Mouse (Mus musculus) hindbrain, embryonic 16.5 days (tissue): ENCODE measurements around the gene Rtn3. TPM values are rescaled to one million over a fixed set of nuclear protein-coding genes. Genes with fewer than 3 reads are reported as not detected.
"Not testable (repeated sequence)": the region's sequence is repeated elsewhere in the genome, so short reads cannot be mapped to it uniquely, and the experiment has no call there.

ENCODE experiments used
- ATAC-seq: fragments of 200-750 bp; cut with Nextera tagmentation; 2 replicates; pipeline ENCODE4 v1.8.0; 2017; ENCODE audit warnings: moderate TSS enrichment, moderate library complexity
- H3K27ac ChIP-seq: fragments of 300-500 bp; sonication (generic); 2 replicates; pipeline ENCODE4 v1.5.1; 2014; ENCODE audit warnings: low read depth, mild to moderate bottlenecking, control low read depth, low read length, moderate library complexity
- H3K27me3 ChIP-seq: fragments of 300-500 bp; sonication (generic); replicated peaks from 2 replicates; pipeline ENCODE4 v1.6.1; 2014; ENCODE audit warnings: low read length; ENCODE audit not compliant: control insufficient read depth, insufficient read depth
- H3K36me3 ChIP-seq: fragments of 300-500 bp; sonication (generic); 2 replicates; pipeline ENCODE4 v1.6.1; 2014; ENCODE audit warnings: mild to moderate bottlenecking, low read length, moderate library complexity, mixed read lengths; ENCODE audit not compliant: control insufficient read depth, insufficient read depth
- H3K4me1 ChIP-seq: fragments of 300-500 bp; sonication (generic); 2 replicates; pipeline ENCODE4 v1.6.1; 2014; ENCODE audit warnings: low read depth, low read length; ENCODE audit not compliant: control insufficient read depth, insufficient read depth
- H3K4me2 ChIP-seq: fragments of 300-500 bp; sonication (generic); 2 replicates; pipeline ENCODE4 v1.6.1; 2014; ENCODE audit warnings: mild to moderate bottlenecking, low read length, control low read depth, moderate library complexity
- H3K4me3 ChIP-seq: fragments of 300-500 bp; sonication (generic); 2 replicates; pipeline ENCODE4 v1.5.1; 2014; ENCODE audit warnings: mild to moderate bottlenecking, low read length, control low read depth, moderate library complexity
- H3K9ac ChIP-seq: fragments of 300-500 bp; sonication (generic); 2 replicates; pipeline ENCODE4 v1.6.1; 2014; ENCODE audit warnings: low read depth, mild to moderate bottlenecking, control low read depth, low read length, moderate library complexity
- H3K9me3 ChIP-seq: fragments of 300-500 bp; sonication (generic); 2 replicates; pipeline ENCODE4 v1.6.1; 2014; ENCODE audit warnings: mild to moderate bottlenecking, low read length, moderate library complexity; ENCODE audit not compliant: control insufficient read depth
- WGBS: fragments of 180-500 bp; shearing (Covaris S2); extraction: QIAGEN DNeasy Blood & Tissue Kit; methylation state at CpG from one replicate; pipeline ENCODE4 v1.1.7; 2014; 5-methylcytosine and 5-hydroxymethylcytosine counted together
- polyA plus RNA-seq: library from polyadenylated mRNA; unstranded; fragments of >200 nt; fragmentation: Nextera tagmentation; extraction: Ambion mirVana; gene quantifications from 2 replicates; pipeline ENCODE4 v1.2.1, GENCODE M21; 2015

Gene Rtn3
- polyA plus RNA-seq, 1 experiment from 2014 or later = 693 TPM

GRCm38 (mm10) chr19:7412361-7412760, 70.7 kb downstream of the Rtn3 start:
- no peaks in the 10 kb centered on the region for H3K9me3 ChIP-seq
- ATAC-seq = no peak
- no peak overlapping the region for H3K4me2 ChIP-seq
- H3K9ac ChIP-seq = no peak overlapping the region
- H3K4me3 ChIP-seq = no peak overlapping the region
- no peaks in the 10 kb centered on the region for H3K27me3 ChIP-seq
- no peak overlapping the region for H3K27ac ChIP-seq
- H3K36me3 ChIP-seq = no peaks in the 10 kb centered on the region
- peaks cover 9% of the 10 kb centered on the region for H3K4me1 ChIP-seq
- WGBS = 52% methylated on average over 2 of the region's 2 CpGs

GRCm38 (mm10) chr19:7404623-7405229, 78.4 kb downstream of the Rtn3 start:
- Histone ChIP-seq H3K36me3 (no peaks in the 10 kb centered on the region), H3K27ac (no peak overlapping the region), H3K27me3 (no peaks in the 10 kb centered on the region), H3K9me3 (no peaks in the 10 kb centered on the region), H3K4me3 (no peak overlapping the region), H3K4me1 (no peaks in the 10 kb centered on the region), H3K4me2 (no peak overlapping the region), H3K9ac (no peak overlapping the region)
- WGBS = 55% methylated on average over 9 of the region's 9 CpGs
- no peak for ATAC-seq

DNA sequence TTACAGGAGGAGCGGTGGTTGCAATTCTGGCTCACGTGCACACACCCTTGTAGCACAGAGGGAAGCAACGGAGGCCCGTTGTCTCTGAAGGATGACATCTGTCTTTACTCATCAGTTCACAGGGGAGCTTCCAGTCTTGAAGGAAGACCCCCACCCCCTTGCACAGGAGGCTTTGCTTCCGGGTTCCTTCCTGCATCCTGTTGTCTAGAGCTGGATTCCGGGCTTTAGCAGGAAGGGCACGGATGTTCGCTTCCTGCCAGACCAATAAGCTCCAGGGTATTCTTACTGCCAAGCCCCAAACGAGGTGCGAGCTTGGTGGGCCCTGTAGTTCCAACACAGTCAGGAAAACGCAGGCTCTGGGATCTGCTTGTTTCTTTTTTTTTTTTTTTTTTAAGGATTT, 82.4 kb downstream of the Rtn3 start:
- Histone ChIP-seq H3K36me3 (no peaks in the 10 kb centered on the region), H3K27me3 (no peaks in the 10 kb centered on the region), H3K27ac (no peak overlapping the region), H3K4me3 (no peak overlapping the region), H3K4me1 (no peaks in the 10 kb centered on the region), H3K9ac (no peak overlapping the region), H3K4me2 (no peak overlapping the region), H3K9me3 (no peaks in the 10 kb centered on the region)
- no peak for ATAC-seq
- 72% methylated on average over 11 of the region's 11 CpGs for WGBS

DNA sequence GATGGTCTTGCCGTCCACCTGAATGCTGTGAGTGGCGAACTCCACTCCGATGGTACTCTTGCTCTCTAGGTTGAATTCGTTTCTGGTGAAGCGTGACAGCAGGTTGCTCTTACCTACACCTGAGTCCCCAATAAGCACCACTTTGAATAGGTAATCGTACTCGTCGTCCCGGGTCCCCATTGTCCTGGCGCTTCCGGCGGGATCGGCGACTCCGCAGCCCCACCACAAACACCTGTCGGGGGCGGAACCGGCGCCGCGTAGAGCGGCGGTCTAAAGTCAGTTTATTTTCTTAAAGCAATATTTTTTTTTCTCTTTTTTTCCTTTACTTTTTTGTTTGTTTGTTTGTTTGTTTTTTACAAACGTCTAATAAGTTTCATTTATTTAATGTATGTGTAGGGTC, 84.2 kb downstream of the Rtn3 start:
- 39% methylated on average over 24 of the region's 24 CpGs for WGBS

DNA sequence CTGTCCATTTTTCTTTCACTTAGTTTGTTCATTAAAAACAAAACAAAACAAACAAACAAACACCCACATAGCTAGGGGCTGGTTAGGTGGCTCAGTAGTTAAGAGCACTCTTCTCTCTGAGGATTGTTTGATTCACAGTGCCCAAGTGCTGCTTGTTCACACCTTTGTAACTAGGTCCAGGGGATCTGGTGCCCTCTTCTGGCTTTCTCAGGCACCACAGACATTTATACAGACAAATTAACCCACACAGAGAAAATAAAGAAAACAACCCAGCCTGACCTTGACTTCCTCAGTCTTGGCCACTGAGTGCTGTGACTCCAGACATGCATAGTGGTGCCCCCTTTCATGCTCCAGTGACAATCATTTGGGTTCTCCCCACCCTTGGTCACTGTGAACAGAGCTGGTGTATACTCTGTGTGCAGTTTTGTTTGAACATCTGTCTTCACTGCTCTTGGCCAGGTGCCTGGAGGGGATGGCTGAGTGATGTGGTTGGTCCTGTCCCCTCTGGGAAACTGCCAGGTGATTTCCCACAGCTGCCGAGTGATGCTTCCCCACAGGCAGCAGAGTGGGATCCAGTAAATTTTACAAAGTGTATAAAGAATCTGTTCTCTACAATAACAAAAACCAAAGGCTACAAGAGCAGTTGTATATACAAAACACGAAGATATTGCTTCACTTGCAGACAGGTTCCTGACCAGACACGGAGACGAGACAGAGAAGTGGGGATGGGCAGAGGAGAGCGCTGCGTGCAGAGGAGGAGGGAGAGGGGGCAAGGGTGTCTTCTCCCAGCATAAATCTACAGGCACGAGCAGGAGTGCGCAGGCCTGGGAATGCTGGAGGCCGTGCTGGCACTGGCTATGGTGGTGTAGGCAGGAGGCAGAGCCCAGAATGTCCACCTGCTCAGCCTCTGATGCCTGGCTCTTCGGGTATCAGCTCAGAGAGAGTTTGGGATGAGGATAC, 85.9 kb downstream of the Rtn3 start:
- not testable (repeated sequence) for ATAC-seq
- WGBS = 67% methylated on average over 6 of the region's 10 CpGs

More for the DNA sequence above, 84.2 kb downstream of the Rtn3 start:
- not testable (repeated sequence) for H3K9ac ChIP-seq, H3K4me1 ChIP-seq, H3K27ac ChIP-seq, H3K36me3 ChIP-seq, ATAC-seq, H3K4me3 ChIP-seq, H3K4me2 ChIP-seq, H3K27me3 ChIP-seq, H3K9me3 ChIP-seq

DNA sequence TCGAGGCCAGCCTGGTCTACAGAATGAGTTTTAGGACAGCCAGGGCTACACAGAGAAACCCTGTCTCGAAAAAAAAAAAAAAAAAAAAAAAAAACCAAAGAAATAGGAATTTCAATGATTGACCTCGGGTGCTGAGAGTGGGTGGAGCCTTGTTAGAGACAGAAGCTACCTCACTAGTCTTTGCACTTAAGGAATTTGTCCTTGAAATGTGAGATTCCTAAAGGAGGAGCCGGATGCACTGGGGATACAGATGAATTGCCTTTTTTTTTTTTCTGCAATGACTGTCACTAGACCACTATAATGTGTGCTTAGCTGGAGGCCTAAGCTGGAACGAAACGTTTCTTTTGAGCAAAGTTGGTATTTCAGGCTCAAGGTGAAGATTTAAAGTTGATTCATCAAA, 94.6 kb downstream of the Rtn3 start:
- no peak for ATAC-seq
- H3K27ac ChIP-seq = no peak overlapping the region
- WGBS = 86% methylated on average over 6 of the region's 6 CpGs

More for the DNA sequence above, 85.9 kb downstream of the Rtn3 start:
- not testable (repeated sequence) for H3K9me3 ChIP-seq, H3K27me3 ChIP-seq, H3K9ac ChIP-seq, H3K4me2 ChIP-seq, H3K4me1 ChIP-seq, H3K4me3 ChIP-seq, H3K27ac ChIP-seq, H3K36me3 ChIP-seq

DNA sequence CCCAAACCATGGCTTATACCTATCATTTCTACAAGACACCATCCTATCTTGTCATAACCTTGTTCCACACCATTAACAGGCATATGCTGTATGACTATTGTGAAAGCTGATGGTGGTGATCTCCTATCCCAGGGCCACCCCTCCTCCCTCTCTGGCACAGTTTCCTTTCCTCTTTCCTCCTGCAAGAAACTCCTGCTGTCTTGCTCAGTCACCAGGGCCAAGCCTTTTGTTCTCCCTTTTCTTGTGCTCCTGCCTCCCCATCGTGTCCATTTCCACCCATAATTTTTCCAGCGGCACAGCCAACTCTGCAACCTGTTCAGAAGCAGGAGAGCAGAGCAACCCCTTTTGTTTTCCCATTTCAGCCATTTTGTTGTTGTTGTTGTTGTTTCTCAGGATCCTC, 97.0 kb downstream of the Rtn3 start:
- peaks cover 4% of the 10 kb centered on the region; the same call in 1 of the 2 replicates for H3K9me3 ChIP-seq
- H3K4me3 ChIP-seq = no peak overlapping the region
- no peak overlapping the region for H3K4me2 ChIP-seq
- H3K27ac ChIP-seq = no peak overlapping the region
- H3K36me3 ChIP-seq = peaks cover 2% of the 10 kb centered on the region; the same call in 1 of the 2 replicates
- no peak overlapping the region for H3K9ac ChIP-seq
- H3K27me3 ChIP-seq = no peaks in the 10 kb centered on the region
- H3K4me1 ChIP-seq = peaks cover 14% of the 10 kb centered on the region
- 27% methylated on average over 2 of the region's 2 CpGs for WGBS
- no peak for ATAC-seq

More for the DNA sequence above, 94.6 kb downstream of the Rtn3 start:
- H3K9me3 ChIP-seq = peaks cover 4% of the 10 kb centered on the region; the same call in 1 of the 2 replicates
- H3K9ac ChIP-seq = no peak overlapping the region
- peaks cover 8% of the 10 kb centered on the region for H3K4me1 ChIP-seq
- H3K27me3 ChIP-seq = no peaks in the 10 kb centered on the region
- no peak overlapping the region for H3K4me2 ChIP-seq
- no peak overlapping the region for H3K4me3 ChIP-seq
- peaks cover 2% of the 10 kb centered on the region; the same call in 1 of the 2 replicates for H3K36me3 ChIP-seq

GRCm38 (mm10) chr19:7382903-7383865, 99.9 kb downstream of the Rtn3 start, which contains the start of gene Spindoc:
TSS of gene Spindoc (minus strand) at chr19:7382994.
- WGBS = under 1% methylated on average over 38 of the region's 52 CpGs
- Histone ChIP-seq H3K4me1 (peaks cover 22% of the 10 kb centered on the region), H3K9me3 (peaks cover 4% of the 10 kb centered on the region; the same call in 1 of the 2 replicates), H3K36me3 (peaks cover 2% of the 10 kb centered on the region; the same call in 1 of the 2 replicates), H3K27me3 (no peaks in the 10 kb centered on the region), H3K4me2 (peak within 1 kb of the TSS; percentile 73), H3K9ac (peak within 1 kb of the TSS; percentile 92), H3K27ac (peak within 1 kb of the TSS; percentile 95), H3K4me3 (peak within 1 kb of the TSS; percentile 95)
- ATAC-seq = peak; percentile 98
